Mouse (Mus musculus): ENCODE measurements around the gene Asns. TPM values are rescaled to one million over a fixed set of nuclear protein-coding genes. Genes with fewer than 3 reads are reported as not detected.

The Asns gene
- polyA plus RNA-seq (2015; fragmentation: Nextera tagmentation; extraction: Ambion mirVana) = 16.1 and 23.7 TPM in 2 replicates

- peak; percentile 86 for ATAC-seq (replicated peaks; ENCODE audit: insufficient number of reproducible peaks, insufficient read depth, low FRiP score, low read depth)
- Histone ChIP-seq H3K4me3 (peak within 1 kb of the TSS; percentile 66), H3K4me2 (peak within 1 kb of the TSS; percentile 94), H3K9ac (peak within 1 kb of the TSS; percentile 53), H3K36me3 (no peaks in the 10 kb centered on the region), H3K4me1 (replicated peaks) (peaks cover 4% of the 10 kb centered on the region), H3K27ac (no peak within 1 kb of the TSS), H3K27me3 (no peaks in the 10 kb centered on the region), H3K9me3 (replicated peaks) (no peaks in the 10 kb centered on the region)
- WGBS = under 1% methylated on average over 51 of the region's 51 CpGs
Observed at GRCm38 (mm10) chr6:7692884-7693585, at the start of gene Asns. TSS of gene Asns (minus strand) at chr6:7693254.

DNA sequence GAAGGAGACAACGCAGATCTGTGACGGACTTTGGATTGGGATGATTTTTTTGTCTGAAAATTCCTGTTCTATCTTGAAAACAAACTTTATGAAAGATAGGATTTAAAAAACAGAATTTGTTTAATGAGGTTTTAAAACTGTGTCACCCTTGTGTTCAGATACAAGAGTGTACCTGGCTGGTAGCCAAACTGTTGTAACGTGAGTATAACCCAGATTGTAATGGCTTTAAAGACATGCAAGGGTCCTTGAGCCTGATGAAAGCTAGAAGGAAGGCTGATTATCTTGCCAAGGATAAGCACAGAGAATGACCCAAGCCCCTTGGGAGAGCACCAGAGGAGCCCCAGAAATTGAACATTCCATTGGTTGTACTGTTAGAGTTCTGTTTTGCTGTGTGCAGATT lies 48.7 kb upstream of the Asns start:
- Histone ChIP-seq H3K4me3 (no peak overlapping the region), H3K27me3 (no peaks in the 10 kb centered on the region), H3K27ac (no peak overlapping the region), H3K9ac (no peak overlapping the region), H3K4me2 (no peak overlapping the region), H3K9me3 (replicated peaks) (no peaks in the 10 kb centered on the region), H3K4me1 (replicated peaks) (peaks cover 2% of the 10 kb centered on the region; the same call in 1 of the 2 replicates), H3K36me3 (no peaks in the 10 kb centered on the region)
- no peak for ATAC-seq (replicated peaks; ENCODE audit: insufficient number of reproducible peaks, insufficient read depth, low FRiP score, low read depth)
- WGBS = 53% methylated on average over 3 of the region's 3 CpGs

DNA sequence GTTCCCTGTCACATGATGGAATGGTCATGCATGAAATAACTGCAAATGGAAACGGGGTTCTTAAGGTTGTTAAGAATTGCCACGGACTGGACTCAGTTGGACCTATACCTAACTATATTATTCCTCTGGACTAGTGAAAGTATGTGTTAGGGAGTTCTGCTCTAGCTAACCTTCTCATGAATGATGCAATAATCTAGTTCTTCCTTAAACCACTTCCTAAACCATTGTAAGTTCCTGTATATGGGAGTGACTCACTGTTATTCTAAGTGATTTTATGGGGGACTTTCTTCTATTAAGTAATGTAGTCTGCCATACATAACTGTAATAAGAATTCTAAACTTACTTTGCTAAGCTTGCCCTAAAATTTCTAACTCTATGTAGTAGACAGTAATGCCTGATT lies 44.8 kb upstream of the Asns start:
- H3K4me3 ChIP-seq = no peak overlapping the region
- ATAC-seq (replicated peaks; ENCODE audit: insufficient number of reproducible peaks, insufficient read depth, low FRiP score, low read depth) = no peak
- no peaks in the 10 kb centered on the region for H3K9me3 ChIP-seq (replicated peaks)
- H3K9ac ChIP-seq = no peak overlapping the region
- H3K36me3 ChIP-seq = no peaks in the 10 kb centered on the region
- H3K27ac ChIP-seq = no peak overlapping the region
- WGBS = 89% methylated on average over 2 of the region's 2 CpGs
- H3K4me1 ChIP-seq (replicated peaks) = peaks cover 2% of the 10 kb centered on the region; the same call in 1 of the 2 replicates
- H3K4me2 ChIP-seq = no peak overlapping the region
- H3K27me3 ChIP-seq = no peaks in the 10 kb centered on the region

DNA sequence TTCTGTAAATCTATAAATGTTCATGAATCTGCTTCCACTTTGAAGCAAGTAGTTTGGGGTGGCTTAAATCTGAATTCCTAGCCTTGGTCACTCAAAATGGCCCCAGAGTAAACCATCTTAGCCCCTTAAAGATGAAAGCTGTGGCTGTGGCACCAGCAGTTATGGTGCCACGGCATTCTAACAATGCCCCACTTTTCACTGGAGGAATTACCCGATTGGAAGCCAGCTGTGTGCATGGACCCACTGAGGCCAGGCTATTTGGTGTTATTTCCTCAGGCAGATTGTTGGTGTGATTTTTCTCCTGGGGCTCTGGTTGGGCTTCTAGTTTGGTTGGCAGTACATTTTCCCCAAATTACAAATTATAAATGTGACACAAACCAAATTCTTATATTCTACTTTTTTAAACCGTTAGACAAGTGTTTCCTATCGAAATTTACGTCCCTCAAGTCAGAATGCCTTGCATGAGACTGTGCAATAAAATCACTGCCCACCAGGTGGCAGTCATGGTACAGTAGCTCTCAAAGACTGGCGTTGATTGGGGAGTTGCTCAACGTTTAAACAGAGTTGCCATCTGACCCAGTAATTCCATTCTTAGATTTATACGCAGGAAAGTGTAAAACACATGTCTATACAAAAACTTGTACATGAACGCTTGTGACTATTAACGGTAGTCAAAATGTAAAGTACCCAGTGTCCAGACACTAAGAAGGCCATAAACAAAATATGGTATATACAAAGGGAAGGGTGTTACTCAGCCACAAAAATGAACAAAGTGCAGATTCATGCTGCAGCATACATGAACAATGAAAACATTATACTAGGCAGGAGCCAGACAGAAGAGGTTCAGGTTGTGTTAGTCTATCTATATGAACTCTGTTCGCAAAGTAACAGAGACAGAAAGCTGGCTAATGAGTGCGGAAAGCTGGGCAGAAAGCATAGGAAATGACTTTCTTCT lies 40.0 kb upstream of the Asns start:
- H3K27me3 ChIP-seq = no peaks in the 10 kb centered on the region
- no peak overlapping the region for H3K9ac ChIP-seq
- no peaks in the 10 kb centered on the region for H3K4me1 ChIP-seq (replicated peaks)
- 36% methylated on average over 12 of the region's 12 CpGs for WGBS
- no peak overlapping the region for H3K4me3 ChIP-seq
- H3K9me3 ChIP-seq (replicated peaks) = no peaks in the 10 kb centered on the region
- H3K27ac ChIP-seq = no peak overlapping the region
- no peak for ATAC-seq (replicated peaks; ENCODE audit: insufficient number of reproducible peaks, insufficient read depth, low FRiP score, low read depth)
- H3K4me2 ChIP-seq = no peak overlapping the region
- H3K36me3 ChIP-seq = no peaks in the 10 kb centered on the region

GRCm38 (mm10) chr6:7732097-7732496 lies 39.0 kb upstream of the Asns start:
- Histone ChIP-seq H3K4me1 (replicated peaks) (no peaks in the 10 kb centered on the region), H3K4me2 (no peak overlapping the region), H3K36me3 (no peaks in the 10 kb centered on the region), H3K27me3 (no peaks in the 10 kb centered on the region), H3K4me3 (no peak overlapping the region), H3K9ac (no peak overlapping the region), H3K9me3 (replicated peaks) (no peaks in the 10 kb centered on the region), H3K27ac (no peak overlapping the region)
- 68% methylated on average over 6 of the region's 6 CpGs for WGBS
- ATAC-seq (replicated peaks; ENCODE audit: insufficient number of reproducible peaks, insufficient read depth, low FRiP score, low read depth) = no peak

GRCm38 (mm10) chr6:7729128-7729527 lies 36.1 kb upstream of the Asns start:
- H3K4me2 ChIP-seq = no peak overlapping the region
- H3K4me1 ChIP-seq (replicated peaks) = no peaks in the 10 kb centered on the region
- WGBS = 63% methylated on average over 2 of the region's 2 CpGs
- no peaks in the 10 kb centered on the region for H3K9me3 ChIP-seq (replicated peaks)
- no peak overlapping the region for H3K27ac ChIP-seq
- no peaks in the 10 kb centered on the region for H3K36me3 ChIP-seq
- no peaks in the 10 kb centered on the region for H3K27me3 ChIP-seq
- ATAC-seq (replicated peaks; ENCODE audit: insufficient number of reproducible peaks, insufficient read depth, low FRiP score, low read depth) = no peak
- H3K4me3 ChIP-seq = no peak overlapping the region
- H3K9ac ChIP-seq = no peak overlapping the region

GRCm38 (mm10) chr6:7728241-7728640 lies 35.2 kb upstream of the Asns start:
- no peak overlapping the region for H3K4me3 ChIP-seq
- no peaks in the 10 kb centered on the region for H3K36me3 ChIP-seq
- H3K4me2 ChIP-seq = no peak overlapping the region
- WGBS = 84% methylated on average over 5 of the region's 5 CpGs
- H3K27ac ChIP-seq = no peak overlapping the region
- ATAC-seq (replicated peaks; ENCODE audit: insufficient number of reproducible peaks, insufficient read depth, low FRiP score, low read depth) = no peak
- H3K9me3 ChIP-seq (replicated peaks) = no peaks in the 10 kb centered on the region
- H3K4me1 ChIP-seq (replicated peaks) = no peaks in the 10 kb centered on the region
- H3K27me3 ChIP-seq = no peaks in the 10 kb centered on the region
- no peak overlapping the region for H3K9ac ChIP-seq

GRCm38 (mm10) chr6:7716236-7716635 lies 23.2 kb upstream of the Asns start:
- no peak for ATAC-seq (replicated peaks; ENCODE audit: insufficient number of reproducible peaks, insufficient read depth, low FRiP score, low read depth)
- Histone ChIP-seq H3K9me3 (replicated peaks) (no peaks in the 10 kb centered on the region), H3K36me3 (no peaks in the 10 kb centered on the region), H3K4me2 (no peak overlapping the region), H3K4me1 (replicated peaks) (no peaks in the 10 kb centered on the region), H3K27me3 (no peaks in the 10 kb centered on the region), H3K9ac (no peak overlapping the region), H3K4me3 (no peak overlapping the region), H3K27ac (no peak overlapping the region)
- WGBS = 55% methylated on average over 4 of the region's 4 CpGs

DNA sequence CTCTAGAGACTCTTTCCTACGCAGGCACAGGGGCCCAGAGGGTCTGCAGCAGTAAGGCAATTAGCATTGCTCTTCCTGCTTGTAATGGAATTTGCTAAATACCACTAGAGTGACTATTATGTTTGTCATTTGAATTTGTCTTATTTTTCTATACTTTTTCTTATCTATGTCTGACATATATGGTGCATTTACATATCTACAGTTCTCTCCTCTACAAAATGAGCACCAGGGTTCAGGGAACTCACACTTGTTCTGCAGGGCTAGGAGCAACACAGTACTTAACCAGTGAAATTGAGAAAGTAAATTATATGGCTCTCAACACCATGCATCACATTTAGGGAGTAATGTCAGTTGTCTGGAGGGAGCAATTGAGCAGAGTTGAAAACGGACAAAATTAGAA lies 21.2 kb upstream of the Asns start:
- H3K36me3 ChIP-seq = no peaks in the 10 kb centered on the region
- no peak overlapping the region for H3K9ac ChIP-seq
- no peaks in the 10 kb centered on the region for H3K4me1 ChIP-seq (replicated peaks)
- H3K27ac ChIP-seq = no peak overlapping the region
- H3K27me3 ChIP-seq = no peaks in the 10 kb centered on the region
- no peak overlapping the region for H3K4me2 ChIP-seq
- H3K4me3 ChIP-seq = no peak overlapping the region
- WGBS = 53% methylated on average over 2 of the region's 2 CpGs
- no peak for ATAC-seq (replicated peaks; ENCODE audit: insufficient number of reproducible peaks, insufficient read depth, low FRiP score, low read depth)
- no peaks in the 10 kb centered on the region for H3K9me3 ChIP-seq (replicated peaks)

GRCm38 (mm10) chr6:7711837-7712330 lies 18.8 kb upstream of the Asns start:
- Histone ChIP-seq H3K9me3 (replicated peaks) (no peaks in the 10 kb centered on the region), H3K36me3 (no peaks in the 10 kb centered on the region), H3K4me1 (replicated peaks) (no peaks in the 10 kb centered on the region), H3K27ac (no peak overlapping the region), H3K27me3 (no peaks in the 10 kb centered on the region), H3K4me3 (no peak overlapping the region), H3K4me2 (no peak overlapping the region), H3K9ac (no peak overlapping the region)
- 66% methylated on average over 3 of the region's 3 CpGs for WGBS
- ATAC-seq (replicated peaks; ENCODE audit: insufficient number of reproducible peaks, insufficient read depth, low FRiP score, low read depth) = no peak

- no peak for ATAC-seq (replicated peaks; ENCODE audit: insufficient number of reproducible peaks, insufficient read depth, low FRiP score, low read depth)
- Histone ChIP-seq H3K4me3 (no peak overlapping the region), H3K27me3 (no peaks in the 10 kb centered on the region), H3K9me3 (replicated peaks) (no peaks in the 10 kb centered on the region), H3K9ac (no peak overlapping the region), H3K27ac (no peak overlapping the region), H3K4me2 (no peak overlapping the region), H3K4me1 (replicated peaks) (no peaks in the 10 kb centered on the region), H3K36me3 (no peaks in the 10 kb centered on the region)
- 80% methylated on average over 3 of the region's 3 CpGs for WGBS
Observed at GRCm38 (mm10) chr6:7708246-7708645, 15.2 kb upstream of the Asns start.
